In the genomic region with DNA sequence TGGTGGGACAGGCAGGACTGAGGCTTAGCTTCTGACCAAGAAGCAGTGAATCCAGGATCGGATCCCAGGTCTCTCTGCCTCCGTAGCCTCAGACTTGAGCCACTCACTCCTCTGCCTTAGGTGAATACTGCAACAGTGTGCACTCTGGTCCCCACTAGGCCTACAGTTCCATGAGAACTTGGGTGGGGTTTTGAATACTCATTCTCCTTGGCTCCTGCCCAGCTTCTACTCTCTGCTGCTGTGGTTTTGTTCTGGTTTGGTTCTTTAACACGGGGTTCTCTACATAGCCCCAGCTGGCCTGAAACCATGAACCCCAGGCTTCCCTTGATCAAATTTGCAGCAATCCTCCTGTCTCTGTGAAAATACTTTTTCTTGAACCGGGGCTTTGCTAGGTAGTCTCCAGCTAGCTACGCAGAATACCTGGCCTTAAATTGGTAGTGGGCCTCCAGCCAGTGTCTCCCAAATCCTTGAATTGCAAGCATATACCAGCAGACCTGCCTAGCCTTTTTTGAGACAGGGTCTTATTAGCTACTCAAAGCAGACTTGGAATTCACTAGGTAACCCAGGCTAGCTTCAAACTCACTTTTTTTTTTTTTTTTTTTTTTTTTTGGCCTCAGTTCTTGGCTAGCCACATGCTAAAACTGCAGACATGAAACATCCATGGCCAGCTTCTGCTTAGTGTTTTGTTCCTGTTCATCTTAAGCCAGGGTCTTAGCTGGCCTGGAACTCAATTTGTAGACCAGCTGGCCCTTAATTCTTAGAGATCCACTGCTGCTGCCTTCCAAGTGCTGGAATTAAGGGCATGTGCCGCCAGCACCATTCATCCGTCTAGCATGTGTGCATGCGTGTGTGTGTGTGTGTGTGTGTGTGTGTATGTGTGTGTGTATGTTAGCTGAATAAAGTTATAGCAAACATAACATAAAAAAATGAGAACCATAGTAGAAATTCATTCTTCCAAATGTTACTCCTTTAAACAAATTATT, we compare ENCODE assay signal across 12 mouse cellular contexts. TPM values are rescaled to one million over a fixed set of nuclear protein-coding genes. Genes with fewer than 3 reads are reported as not detected.
DNase-seq lines count a peak whose midpoint lies in the region; ATAC-seq and TF ChIP-seq lines count a peak whose summit lies in the region.
"Had no signal": no experiment of that assay in that cellular context is flagged by ENCODE, and none has a peak within 500 bp of the region (broad histone marks: within the 10 kb centered on the region; RNA-seq: fewer than 3 reads in every experiment).

No protein-coding gene starts in this region.

- peak overlapping the region; percentile 22; the same call in 1 of the 2 replicates for H3K27ac ChIP-seq in hindbrain, postnatal 0 days
- H3K27ac ChIP-seq in hindbrain, embryonic 12.5 days = no peak overlapping the region
- H3K27ac ChIP-seq in embryonic fibroblast, embryonic 13.5 days (ENCODE audit: insufficient read depth, low read length) = peak overlapping the region; percentile 75
- H3K27ac ChIP-seq: forebrain, embryonic 15.5 days; hindbrain, embryonic 15.5 days had no signal

- no peaks in the 10 kb centered on the region for H3K9me3 ChIP-seq in hindbrain, postnatal 0 days (ENCODE audit: low read length)
- no peaks in the 10 kb centered on the region for H3K9me3 ChIP-seq in hindbrain, embryonic 12.5 days (replicated peaks)
- H3K9me3 ChIP-seq: forebrain, embryonic 15.5 days; hindbrain, embryonic 15.5 days had no signal

- no peaks in the 10 kb centered on the region for H3K36me3 ChIP-seq in hindbrain, postnatal 0 days (ENCODE audit: insufficient read depth, low read length)
- no peaks in the 10 kb centered on the region for H3K36me3 ChIP-seq in hindbrain, embryonic 12.5 days
- H3K36me3 ChIP-seq: forebrain, embryonic 15.5 days; hindbrain, embryonic 15.5 days had no signal

- no peak for TF ChIP-seq CTCF in hindbrain, postnatal 0 days (IDR thresholded peaks at IDR 0.05; ENCODE audit: low read depth)
- TF ChIP-seq CTCF in embryonic fibroblast, embryonic 13.5 days (IDR thresholded peaks at IDR 0.05; ENCODE audit: borderline replicate concordance, insufficient read depth, low read length) = no peak

- ATAC-seq in hindbrain, postnatal 0 days = no peak
- ATAC-seq in hindbrain, embryonic 12.5 days (ENCODE audit: low FRiP score) = no peak
- ATAC-seq in frontal cortex, adult (ENCODE audit: low TSS enrichment) = no peak
- ATAC-seq: forebrain, embryonic 15.5 days had no signal

- no peak overlapping the region for H3K4me3 ChIP-seq in hindbrain, postnatal 0 days (ENCODE audit: low read length)
- H3K4me3 ChIP-seq in hindbrain, embryonic 12.5 days = no peak overlapping the region
- 0 out of 2 replicates have a peak overlapping the region, but pooled peaks have one; percentile 4 for H3K4me3 ChIP-seq in embryonic fibroblast, embryonic 13.5 days (ENCODE audit: insufficient read depth, low read length)
- H3K4me3 ChIP-seq: forebrain, embryonic 15.5 days; hindbrain, embryonic 15.5 days had no signal

- TF ChIP-seq POLR2A in embryonic fibroblast, embryonic 13.5 days (IDR thresholded peaks at IDR 0.05; ENCODE audit: low read depth, low read length) = no peak

- 74% methylated on average over 8 of the region's 8 CpGs for WGBS in hindbrain, postnatal 0 days
- WGBS in hindbrain, embryonic 12.5 days = 89% methylated on average over 8 of the region's 8 CpGs

- no peaks in the 10 kb centered on the region for H3K27me3 ChIP-seq in hindbrain, postnatal 0 days (ENCODE audit: insufficient read depth, low read length)
- no peaks in the 10 kb centered on the region for H3K27me3 ChIP-seq in hindbrain, embryonic 12.5 days
- H3K27me3 ChIP-seq: forebrain, embryonic 15.5 days; hindbrain, embryonic 15.5 days had no signal

- no peak overlapping the region for H3K9ac ChIP-seq in hindbrain, postnatal 0 days (replicated peaks; ENCODE audit: low read length)
- H3K9ac ChIP-seq in hindbrain, embryonic 12.5 days = no peak overlapping the region
- H3K9ac ChIP-seq: forebrain, embryonic 15.5 days; hindbrain, embryonic 15.5 days had no signal

- DNase-seq in hindbrain, postnatal 0 days (ENCODE audit: low spot score) = peak; percentile 5
- peak; percentile 45 for DNase-seq in ES-CJ7 (ENCODE audit: low read depth, low spot score)
- peak; percentile 64 for DNase-seq in lung, postnatal 25 days (ENCODE audit: low spot score)
- DNase-seq in thymus, postnatal 36 days = no peak
- DNase-seq in right cerebral cortex, postnatal 10 days (ENCODE audit: low spot score in 2 of 2) = no peak
- DNase-seq: cerebellum, adult 18-20 months; thymus, adult 2 months had no signal

- H3K4me1 ChIP-seq in hindbrain, postnatal 0 days (ENCODE audit: insufficient read depth, low read length) = no peaks in the 10 kb centered on the region
- peaks cover 14% of the 10 kb centered on the region for H3K4me1 ChIP-seq in hindbrain, embryonic 12.5 days
- H3K4me1 ChIP-seq in embryonic fibroblast, embryonic 13.5 days (ENCODE audit: control insufficient read depth, insufficient read depth, low read length) = peaks cover 13% of the 10 kb centered on the region

- no peak overlapping the region for H3K4me2 ChIP-seq in hindbrain, postnatal 0 days (ENCODE audit: low read depth, low read length)
- no peak overlapping the region for H3K4me2 ChIP-seq in hindbrain, embryonic 12.5 days (replicated peaks)
- H3K4me2 ChIP-seq: forebrain, embryonic 15.5 days had no signal

RNA-seq across cellular contexts. Expression of gene Stat3, which starts 3.7 kb away (rescaled TPM):
- total RNA-seq in hindbrain, postnatal 0 days (2014; rRNA removed) = 49.7 and 56.2 TPM in 2 replicates
- 41.4 and 43.4 TPM in 2 replicates for polyA plus RNA-seq in hindbrain, postnatal 0 days (2015; fragmentation: Nextera tagmentation; extraction: Ambion mirVana)
- 41.4 and 47.4 TPM in 2 replicates for polyA plus RNA-seq in hindbrain, embryonic 12.5 days (2016; fragmentation: Nextera tagmentation; extraction: Ambion mirVana)
- polyA plus RNA-seq in embryonic fibroblast, embryonic 13.5 days (2011; ENCODE audit: insufficient read length, low read depth, missing spikeins) = 122 and 158 TPM in 2 replicates

RNA-seq across cellular contexts. Expression of gene Cavin1, which starts 35.0 kb away (rescaled TPM):
- total RNA-seq in hindbrain, postnatal 0 days (2014; rRNA removed) = 19.7 and 26.3 TPM in 2 replicates
- 48.6 and 50.2 TPM in 2 replicates for polyA plus RNA-seq in hindbrain, postnatal 0 days (2015; fragmentation: Nextera tagmentation; extraction: Ambion mirVana)
- 51.4 and 63.2 TPM in 2 replicates for polyA plus RNA-seq in hindbrain, embryonic 12.5 days (2016; fragmentation: Nextera tagmentation; extraction: Ambion mirVana)
- polyA plus RNA-seq in embryonic fibroblast, embryonic 13.5 days (2011; ENCODE audit: insufficient read length, low read depth, missing spikeins) = 387 and 486 TPM in 2 replicates

Comparison
In these comparisons a context has a peak if more than half of its experiments do, and no peak if none do; other contexts are left out.
1. DNase-seq: peak in hindbrain, postnatal 0 days (single experiment), ES-CJ7 (single experiment) and lung, postnatal 25 days (single experiment); none in thymus, postnatal 36 days (0 of 2) and right cerebral cortex, postnatal 10 days (0 of 2).